Mouse (Mus musculus) myocyte (in vitro differentiated cells): ENCODE measurements around the gene Ubxn10.

Experiments used
- E2F4 ChIP-seq: IDR thresholded peaks from one replicate; pipeline ENCODE4 v1.6.1; 2011; ENCODE audit warnings: mild to moderate bottlenecking, control low read depth, moderate library complexity; ENCODE audit not compliant: insufficient read depth
- MAX ChIP-seq: IDR thresholded peaks from one replicate; pipeline ENCODE4 v1.6.1; 2011; ENCODE audit warnings: low read depth, mild to moderate bottlenecking, control low read depth
- MYOG ChIP-seq, 3 experiments: IDR thresholded peaks; one replicate each; pipeline ENCODE4 v1.6.1; 2011; ENCODE audit warnings: control low read depth in 2 of 3, low read depth in 2 of 3, mild to moderate bottlenecking in 2 of 3; ENCODE audit not compliant: insufficient read length in 2 of 3, control insufficient read depth in 1 of 3, insufficient read depth in 1 of 3
- POLR2A ChIP-seq: IDR thresholded peaks from one replicate; pipeline ENCODE4 v1.6.1; 2011; ENCODE audit warnings: low read depth, mild to moderate bottlenecking, control low read depth, moderate library complexity; ENCODE audit not compliant: insufficient read length
- POLR2AphosphoS2 ChIP-seq: IDR thresholded peaks from one replicate; pipeline ENCODE4 v1.6.1; 2011; ENCODE audit warnings: low read depth, control low read depth; ENCODE audit not compliant: insufficient read length
- TCF12 ChIP-seq: IDR thresholded peaks from one replicate; pipeline ENCODE4 v1.6.1; 2011; ENCODE audit warnings: mild to moderate bottlenecking, control low read depth; ENCODE audit not compliant: poor library complexity, insufficient read depth, severe bottlenecking
- USF1 ChIP-seq: IDR thresholded peaks from one replicate; pipeline ENCODE4 v1.6.1; 2011; ENCODE audit warnings: low read depth, mild to moderate bottlenecking, control low read depth, moderate library complexity

GRCm38 (mm10) chr4:138772386-138772785 lies 35.4 kb upstream of the Ubxn10 start:
- TF ChIP-seq POLR2AphosphoS2 (no peak), E2F4 (no peak), POLR2A (no peak), USF1 (no peak), MAX (no peak), TCF12 (no peak), MYOG (IDR thresholded peaks at IDR 0.05; ENCODE audit: control insufficient read depth in 1 of 3, insufficient read depth in 1 of 3, insufficient read length in 2 of 3, low read depth in 2 of 3) (no peak)
